Mouse (Mus musculus) left cerebral cortex, adult 18-20 months (tissue): ENCODE results near the gene Zfpl1. TPM values are rescaled to one million over a fixed set of nuclear protein-coding genes. Genes with fewer than 3 reads are reported as not detected.
"Not testable (repeated sequence)": the region's sequence is repeated elsewhere in the genome, so short reads cannot be mapped to it uniquely, and the experiment has no call there.

Source experiments
- DNase-seq, 2 experiments: peaks; one replicate each; pipeline ENCODE4 v3.0.0; 2021 to 2022; ENCODE audit warnings: low spot score in 2 of 2, mixed read lengths in 1 of 2
- total RNA-seq, 2 experiments: library from RNA; stranded (reverse); gene quantifications; 2 replicates each; pipeline ENCODE4 v1.2.3; 2021

Zfpl1 gene
- total RNA-seq, 2 experiments from 2014 or later = 38.6 to 42.1 TPM

DNA sequence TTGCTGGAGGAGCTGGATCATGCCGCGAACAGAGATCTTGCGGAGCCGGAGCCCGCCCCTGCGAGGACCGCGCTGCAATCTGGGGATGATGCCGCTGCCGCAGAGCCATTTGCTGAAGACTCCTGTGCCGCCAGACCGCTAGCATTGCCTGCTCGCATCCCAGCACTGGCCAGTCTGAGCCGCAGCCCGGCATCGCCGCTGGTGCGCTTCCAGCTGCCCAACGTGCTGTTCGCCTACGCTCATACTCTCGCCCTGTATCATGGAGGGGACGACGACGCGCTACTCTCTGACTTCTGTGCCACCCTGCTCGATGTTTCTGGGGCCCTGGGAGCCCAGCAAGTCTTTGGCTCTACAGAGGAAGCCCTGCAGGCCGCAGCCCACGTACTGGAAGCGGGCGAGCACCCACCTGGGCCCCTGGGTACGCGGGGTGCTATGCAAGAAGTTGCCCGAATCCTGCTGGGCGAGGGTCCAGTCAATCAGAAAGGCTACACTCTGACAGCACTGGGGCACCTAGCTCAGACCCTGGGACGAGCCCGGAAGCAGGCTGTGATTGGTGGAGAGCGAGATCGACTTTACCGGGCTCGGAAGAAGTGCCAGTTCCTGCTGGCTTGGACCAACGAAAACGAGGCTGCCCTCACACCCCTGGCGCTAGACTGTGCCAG is 23.0 kb downstream of the Zfpl1 start:
- DNase-seq = peak; percentile 26 to 43

DNA sequence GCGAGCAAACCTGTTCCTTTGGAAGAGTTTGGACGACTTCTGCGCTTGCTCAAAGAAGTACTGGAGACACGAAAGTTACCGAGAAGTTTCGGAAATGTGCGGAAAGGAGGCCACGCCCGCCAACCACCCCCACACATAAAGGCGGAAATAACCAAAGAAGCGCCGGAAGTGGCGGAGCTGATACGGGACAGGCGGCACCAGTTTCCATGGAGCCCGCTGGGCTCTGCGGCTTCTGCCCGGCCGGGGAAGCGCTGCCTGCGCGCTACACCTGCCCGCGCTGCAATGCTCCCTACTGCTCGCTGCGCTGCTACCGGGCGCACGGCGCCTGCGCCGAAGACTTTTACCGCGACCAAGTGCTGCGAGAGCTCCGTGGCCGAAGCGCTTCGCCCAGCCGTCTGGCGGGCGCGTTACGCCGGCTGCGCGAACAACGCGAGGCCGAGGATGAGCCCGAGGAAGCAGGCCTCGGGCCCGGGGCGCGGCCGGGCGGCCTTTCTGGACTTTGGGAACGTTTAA is 23.7 kb downstream of the Zfpl1 start, which contains the start of gene Znhit2:
Gene Znhit2 (plus strand): TSS at position 172 of the 513 bp plus-strand sequence.
- peak; percentile 94 to 95 for DNase-seq

GRCm38 (mm10) chr19:6058966-6059365 is 25.8 kb downstream of the Zfpl1 start:
- DNase-seq = no peak

GRCm38 (mm10) chr19:6058513-6058912 is 26.2 kb downstream of the Zfpl1 start:
- no peak for DNase-seq

- DNase-seq = peak; percentile 99 to 100
These were observed 27.3 kb downstream of the Zfpl1 start, which contains the start of the genes Mrpl49 and Fau for GRCm38 (mm10) chr19:6057313-6058096. Mrpl49 (minus strand) TSS chr19:6057785. Fau (plus strand) TSS chr19:6057844.

DNA sequence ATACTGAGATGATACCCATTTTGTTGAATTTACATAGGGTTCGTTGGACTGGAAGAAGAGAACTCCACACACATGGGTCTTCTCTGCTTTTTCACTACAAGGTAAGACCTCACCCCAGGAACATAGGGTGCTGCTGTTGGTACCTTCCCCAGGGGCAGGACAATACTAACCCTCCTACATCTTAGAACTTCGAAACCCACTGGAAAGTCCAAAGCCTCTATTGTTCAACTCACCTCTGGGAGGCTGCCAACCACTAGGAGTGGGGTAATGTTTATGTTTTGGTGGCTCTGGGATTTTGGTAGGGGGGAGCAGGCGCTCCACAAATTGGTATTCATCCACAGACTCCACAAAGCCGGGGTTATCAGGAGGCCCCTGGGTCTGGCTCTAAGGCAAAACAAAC is 28.1 kb downstream of the Zfpl1 start:
- no peak for DNase-seq

- no peak for DNase-seq
These were observed 30.5 kb downstream of the Zfpl1 start for GRCm38 (mm10) chr19:6054296-6054695.

DNA sequence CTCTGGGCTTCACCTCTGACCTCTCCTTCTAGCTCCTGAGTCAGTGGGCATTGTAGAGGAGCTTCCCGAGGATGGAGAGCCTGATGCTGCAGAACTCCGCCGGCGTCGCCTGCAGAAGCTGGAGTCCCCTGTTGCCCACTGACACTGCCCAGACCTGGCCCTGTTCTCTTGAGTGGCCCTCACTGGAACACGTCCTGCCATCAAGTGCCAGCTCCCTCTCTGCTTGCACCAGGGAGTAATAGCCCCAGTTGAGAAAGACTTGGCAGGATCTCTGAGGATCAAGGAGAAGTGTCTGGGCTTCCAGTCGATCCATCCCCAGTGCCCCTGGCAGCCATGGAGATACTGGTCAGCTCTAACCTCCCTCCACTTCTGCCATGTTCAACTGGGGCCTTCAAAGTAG is 32.2 kb downstream of the Zfpl1 start:
- DNase-seq = no peak

DNA sequence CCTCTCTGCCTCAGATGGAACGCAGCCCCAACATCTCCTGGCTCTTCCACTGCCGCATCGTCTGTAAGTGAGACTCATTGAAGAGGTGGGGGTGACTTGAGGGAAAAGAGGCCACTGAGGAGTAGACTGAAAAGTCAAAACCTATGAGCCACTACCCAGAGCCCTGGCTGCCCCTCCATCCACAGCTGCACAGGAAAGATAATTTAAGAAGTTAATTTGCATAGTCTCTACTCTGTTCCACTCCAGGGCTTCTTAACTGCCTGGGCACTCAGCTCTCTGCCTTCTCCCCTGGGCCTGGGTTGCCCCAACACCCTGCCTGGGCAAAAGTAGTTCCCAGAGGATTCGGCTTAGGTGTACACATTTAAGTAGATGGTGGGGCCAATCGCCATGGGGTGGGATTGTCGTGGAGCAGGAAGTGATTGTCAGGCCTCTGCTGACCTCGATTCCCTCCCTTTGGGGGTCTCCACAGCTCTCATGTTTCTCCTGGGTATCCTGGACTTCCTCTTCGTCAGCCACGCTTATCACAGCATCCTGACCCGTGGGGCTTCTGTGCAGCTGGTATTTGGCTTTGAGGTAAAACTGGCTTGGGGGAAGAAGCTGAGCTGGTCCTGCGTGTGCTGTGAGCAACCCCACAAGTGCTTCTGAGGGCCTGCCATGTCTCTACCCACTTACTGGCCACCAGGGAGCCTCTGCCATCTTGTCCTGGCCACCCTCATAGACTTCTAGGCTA is 35.9 kb downstream of the Zfpl1 start:
- no peak for DNase-seq

GRCm38 (mm10) chr19:6047899-6048166 is 36.9 kb downstream of the Zfpl1 start:
- no peak for DNase-seq

DNA sequence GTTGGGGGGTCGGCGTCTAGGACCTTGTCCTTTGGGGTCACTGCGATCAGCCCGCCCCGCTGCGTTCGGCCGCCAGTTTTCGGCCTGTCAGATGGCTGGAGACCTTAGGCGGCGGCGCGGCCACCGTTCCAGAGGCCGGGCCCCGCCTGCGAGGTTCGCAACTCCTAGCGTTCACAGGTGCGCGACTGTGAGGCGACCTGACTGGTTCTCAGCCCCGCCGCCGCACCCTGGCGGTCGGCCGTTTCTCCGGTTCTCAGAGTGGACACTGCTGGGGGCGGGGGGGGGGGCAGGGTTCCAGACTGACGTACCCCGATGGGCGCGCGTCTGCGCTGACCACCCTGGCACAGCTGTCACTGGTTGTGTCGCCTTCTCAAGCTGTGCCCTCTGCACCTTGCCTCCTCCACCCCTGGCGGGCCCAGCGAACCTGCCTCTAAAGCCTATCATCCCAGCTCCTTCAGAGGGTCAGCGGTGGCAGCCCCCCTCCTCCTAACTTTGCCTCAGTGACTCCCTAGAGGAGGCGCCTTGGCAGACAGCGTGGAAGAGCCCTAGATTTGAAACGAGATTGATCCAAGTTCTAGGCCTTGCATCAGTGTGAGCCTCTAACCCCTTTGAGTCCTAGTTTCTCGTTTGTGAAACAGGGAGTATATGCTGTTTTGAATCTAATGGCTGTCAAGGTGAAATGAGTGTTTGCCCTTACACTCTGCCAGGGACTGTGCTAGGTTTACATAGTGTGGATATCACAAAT is 37.4 kb downstream of the Zfpl1 start:
- no peak for DNase-seq

DNA sequence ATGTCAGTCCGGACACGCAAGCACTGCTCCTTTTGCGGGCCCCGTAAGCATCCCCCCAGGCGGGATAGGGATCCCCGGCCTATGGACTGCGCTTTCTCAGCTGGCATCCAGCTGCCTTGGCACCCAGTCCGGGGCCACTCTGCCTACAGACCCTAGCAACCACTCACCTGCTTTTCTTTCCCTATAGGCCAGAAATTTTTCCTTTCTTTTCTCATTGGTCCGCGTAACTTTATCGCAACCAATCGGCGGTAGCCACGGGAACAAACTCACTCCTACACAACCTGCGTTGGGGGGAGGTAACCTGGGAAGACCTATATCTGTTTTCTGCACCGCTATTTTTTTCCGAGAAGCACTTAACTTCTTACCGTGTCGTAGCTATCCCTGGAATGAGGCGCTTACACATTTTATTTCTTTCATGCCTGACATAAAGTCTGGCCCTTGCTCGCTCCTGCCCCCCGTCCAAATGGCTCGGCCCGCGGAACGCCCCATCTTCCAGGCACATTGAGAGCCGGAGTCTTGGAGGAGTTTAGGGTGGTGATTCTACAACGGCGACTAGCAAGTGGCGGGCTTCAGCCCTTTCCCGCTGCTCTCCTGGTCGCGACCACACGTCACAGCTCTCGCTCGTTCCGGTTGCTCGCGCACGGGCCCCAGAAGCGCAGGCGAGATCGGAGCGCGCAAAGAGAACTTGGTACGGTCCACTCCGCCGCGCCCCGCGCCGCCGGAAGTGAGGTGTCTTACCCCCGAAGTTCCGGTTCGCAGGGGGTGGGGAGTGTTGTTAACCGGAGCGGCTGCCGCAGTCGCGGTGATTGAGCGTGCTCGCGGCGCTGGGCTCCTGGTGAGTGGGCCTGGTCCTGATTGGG is 38.2 kb downstream of the Zfpl1 start, which contains the start of gene Syvn1:
Gene Syvn1 (plus strand): TSS at position 283 of the 860 bp plus-strand sequence.
- peak; percentile 85 to 92 for DNase-seq

GRCm38 (mm10) chr19:6045366-6046293 is 39.1 kb downstream of the Zfpl1 start:
- DNase-seq = no peak

DNA sequence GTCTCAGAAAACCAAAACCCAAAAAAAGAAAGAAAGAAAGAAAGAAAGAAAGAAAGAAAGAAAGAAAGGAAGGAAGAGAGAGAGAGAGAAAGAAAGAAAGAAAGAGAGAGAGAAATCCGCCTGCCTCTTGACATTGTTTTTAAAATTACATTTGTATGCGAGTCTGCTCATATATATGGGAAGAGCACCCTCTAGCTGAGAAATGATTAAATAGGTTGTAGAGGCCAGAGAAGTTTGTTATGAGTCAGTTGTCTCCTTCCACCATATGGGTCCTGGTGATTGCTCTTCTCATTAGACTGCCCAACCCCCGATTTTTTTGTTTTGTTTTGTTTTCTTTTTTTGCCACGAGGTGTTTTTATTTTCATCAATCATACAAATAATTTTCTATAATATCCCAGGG is 40.7 kb downstream of the Zfpl1 start:
- DNase-seq = not testable (repeated sequence)

DNA sequence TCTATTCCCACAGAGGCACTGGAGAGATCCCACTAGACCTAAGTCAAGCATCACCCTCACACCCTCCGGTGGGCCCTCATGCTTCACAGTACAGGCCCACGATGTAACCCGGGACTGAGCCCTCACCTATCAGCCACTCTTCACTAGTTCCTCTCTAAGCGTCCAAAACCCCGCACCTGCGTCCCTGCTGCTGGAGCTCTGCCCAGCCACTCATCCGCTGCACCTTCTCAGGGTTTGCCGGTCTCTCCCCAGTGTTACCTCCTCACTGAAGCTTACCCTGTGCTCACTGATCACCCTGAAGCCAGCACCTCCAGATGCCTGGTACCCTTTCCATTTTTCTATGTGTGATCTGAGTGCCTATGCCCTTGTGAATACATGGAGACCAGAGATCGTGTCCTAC is 42.5 kb downstream of the Zfpl1 start:
- DNase-seq = no peak

GRCm38 (mm10) chr19:6040002-6040401 is 44.8 kb downstream of the Zfpl1 start:
- DNase-seq = no peak

DNA sequence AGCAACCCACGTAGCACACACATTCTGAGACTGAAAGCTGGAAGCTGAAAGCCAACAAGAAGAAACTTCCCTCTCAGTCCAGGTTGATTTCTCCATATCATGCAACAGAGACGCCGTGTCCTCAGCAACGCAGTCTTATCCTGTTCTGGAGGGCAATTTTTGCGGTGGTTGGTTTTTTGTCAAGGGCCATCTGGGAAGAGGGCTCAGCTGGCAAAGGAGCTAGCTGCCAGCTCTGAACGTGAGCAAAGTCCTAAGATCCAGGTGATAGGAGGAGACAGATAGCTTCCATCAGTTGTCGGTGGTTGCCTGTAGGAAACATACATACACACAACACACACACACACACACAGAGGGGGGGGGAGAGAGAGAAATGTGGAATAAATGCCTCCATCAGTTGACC is 46.4 kb downstream of the Zfpl1 start:
- DNase-seq = no peak

DNA sequence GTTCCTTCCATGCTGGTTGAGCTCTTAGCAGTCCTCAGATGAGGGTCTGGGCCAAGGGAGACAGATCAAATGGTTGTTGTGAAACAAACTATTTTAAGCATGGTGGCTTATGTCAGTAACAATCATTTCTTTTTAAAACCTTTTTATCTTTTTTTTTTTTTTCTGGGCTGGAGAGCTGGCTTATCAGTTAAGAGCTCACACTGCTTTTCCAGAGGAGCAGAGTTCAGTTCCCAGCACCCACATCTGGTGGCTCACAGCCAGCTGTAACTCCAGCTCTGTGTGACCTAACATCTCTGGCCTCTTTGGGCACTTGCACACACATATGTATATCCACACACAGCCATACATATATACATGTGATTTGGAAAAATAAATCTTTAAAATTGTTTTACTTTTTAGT is 47.1 kb downstream of the Zfpl1 start:
- no peak for DNase-seq
